Mouse (Mus musculus): ENCODE measurements around the gene Vps54. TPM values are rescaled to one million over a fixed set of nuclear protein-coding genes. Genes with fewer than 3 reads are reported as not detected.

The Vps54 gene
- polyA plus RNA-seq, 1 experiment from 2014 or later, result 22.2 TPM

DNA sequence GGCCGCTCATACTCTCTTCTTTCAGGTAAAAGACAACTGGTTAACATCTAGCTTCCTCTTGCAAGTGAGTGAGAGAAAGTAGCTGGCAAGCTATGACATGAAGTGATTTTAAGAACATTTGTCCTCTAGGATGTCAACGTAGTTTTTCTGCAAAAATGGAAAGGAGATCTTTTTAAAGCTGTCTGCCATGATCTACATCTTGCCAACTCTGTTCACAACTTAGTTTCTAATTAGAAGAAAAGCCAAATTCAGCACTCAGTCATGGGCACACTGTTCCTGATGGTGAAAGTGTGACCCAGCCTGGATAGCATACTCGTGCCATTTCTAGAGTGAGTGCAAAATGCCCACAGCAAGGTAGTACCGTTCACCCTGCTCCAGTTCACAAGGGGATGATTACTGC lies 100.0 kb downstream of the Vps54 start:
- H3K79me2 ChIP-seq (ENCODE audit: inconsistent target), result no peaks in the 10 kb centered on the region
- H3K27ac ChIP-seq, result no peak overlapping the region
- WGBS (ENCODE audit: missing documents), result 97% methylated on average over 4 of the region's 4 CpGs
- peaks cover 14% of the 10 kb centered on the region for H3K36me3 ChIP-seq (ENCODE audit: inconsistent target)
- H3K4me3 ChIP-seq (ENCODE audit: inconsistent target), result no peak overlapping the region

DNA sequence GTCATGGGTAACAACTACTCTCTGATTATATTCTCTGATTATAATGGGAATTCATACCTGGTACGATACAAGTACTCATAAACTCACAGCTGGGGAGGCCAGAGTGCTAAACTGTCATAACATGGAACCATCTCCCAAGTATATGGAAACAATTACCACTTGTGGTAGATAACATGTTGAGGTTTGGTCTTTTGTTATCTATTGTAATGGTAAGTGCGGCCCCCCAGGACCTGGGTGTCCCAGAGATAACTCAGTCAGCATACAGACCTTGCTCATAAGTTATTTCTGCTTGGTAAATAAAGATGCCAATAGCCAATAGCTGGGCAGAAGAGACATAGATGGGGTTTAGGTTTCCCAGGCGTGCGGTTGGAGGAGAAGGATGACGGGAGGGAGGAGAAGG lies 104.4 kb downstream of the Vps54 start:
- peaks cover 22% of the 10 kb centered on the region for H3K36me3 ChIP-seq (ENCODE audit: inconsistent target)
- H3K79me2 ChIP-seq (ENCODE audit: inconsistent target), result no peaks in the 10 kb centered on the region
- 100% methylated on average over 4 of the region's 5 CpGs for WGBS (ENCODE audit: missing documents)
- no peak overlapping the region for H3K4me3 ChIP-seq (ENCODE audit: inconsistent target)
- no peak overlapping the region for H3K27ac ChIP-seq

DNA sequence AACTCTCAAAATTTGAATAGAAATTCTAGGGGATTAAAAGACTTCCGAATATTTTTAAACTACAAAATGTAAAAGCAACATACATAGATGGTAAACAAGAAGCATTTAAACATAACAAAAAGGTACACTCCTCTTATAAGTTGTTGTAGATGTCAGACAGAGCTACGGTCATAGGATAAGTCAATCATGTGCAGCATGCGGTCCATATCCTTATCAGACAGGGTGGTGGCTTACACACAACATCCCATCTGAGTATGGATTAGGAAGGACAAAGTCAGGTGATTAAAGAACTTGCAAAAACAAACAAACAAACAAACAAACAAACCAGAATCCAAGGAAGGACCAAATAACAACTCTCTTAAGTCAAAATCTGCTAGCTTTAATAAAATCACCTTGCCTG lies 106.9 kb downstream of the Vps54 start:
- H3K27ac ChIP-seq, result no peak overlapping the region
- peaks cover 22% of the 10 kb centered on the region for H3K36me3 ChIP-seq (ENCODE audit: inconsistent target)
- no peaks in the 10 kb centered on the region for H3K79me2 ChIP-seq (ENCODE audit: inconsistent target)
- WGBS (ENCODE audit: missing documents), result 97% methylated on average over 3 of the region's 3 CpGs
- no peak overlapping the region for H3K4me3 ChIP-seq (ENCODE audit: inconsistent target)

DNA sequence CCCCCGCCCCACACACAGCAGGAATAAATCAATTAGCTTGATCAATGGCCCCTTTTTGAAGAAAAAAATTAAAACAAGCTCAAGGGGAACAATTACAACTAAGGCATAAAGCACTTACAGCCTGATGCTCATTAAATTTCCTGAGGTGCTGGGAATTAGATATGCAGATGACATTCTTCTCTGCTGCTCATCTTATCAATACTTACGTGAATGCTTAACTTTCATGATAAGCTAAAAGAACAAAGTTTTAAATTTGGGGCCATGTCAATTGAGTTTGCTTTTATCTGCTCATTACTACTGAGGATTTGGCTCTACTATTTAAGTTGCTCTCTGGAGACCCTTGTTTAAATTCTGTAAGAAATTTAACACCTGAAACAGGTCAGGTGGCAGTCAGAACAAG lies 109.8 kb downstream of the Vps54 start:
- no peak overlapping the region for H3K4me3 ChIP-seq (ENCODE audit: inconsistent target)
- H3K79me2 ChIP-seq (ENCODE audit: inconsistent target), result no peaks in the 10 kb centered on the region
- no peak overlapping the region for H3K27ac ChIP-seq
- peaks cover 35% of the 10 kb centered on the region for H3K36me3 ChIP-seq (ENCODE audit: inconsistent target)
- 91% methylated on average over 2 of the region's 2 CpGs for WGBS (ENCODE audit: missing documents)

DNA sequence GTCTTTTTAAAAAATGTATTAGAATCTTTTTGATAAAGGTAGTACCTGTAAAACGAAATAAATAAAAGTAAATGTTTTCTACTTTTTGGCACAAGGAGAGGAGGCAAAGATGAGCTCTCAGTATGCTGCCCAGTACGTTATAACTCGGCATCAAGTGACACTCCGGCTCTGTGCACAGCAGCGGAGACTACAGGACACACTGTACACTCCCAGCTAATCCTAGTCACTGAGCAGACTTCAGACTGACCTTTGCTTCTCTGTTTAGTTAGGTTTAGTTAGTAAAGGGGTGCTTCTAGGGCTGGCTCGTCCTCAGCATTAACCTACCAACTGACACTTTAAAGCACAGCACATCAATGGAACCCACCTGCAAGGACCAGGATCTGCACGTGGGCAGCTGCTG lies 112.2 kb downstream of the Vps54 start:
- H3K36me3 ChIP-seq (ENCODE audit: inconsistent target), result peaks cover 28% of the 10 kb centered on the region
- H3K27ac ChIP-seq, result no peak overlapping the region
- peaks cover 13% of the 10 kb centered on the region; the same call in 1 of the 2 replicates for H3K79me2 ChIP-seq (ENCODE audit: inconsistent target)
- 97% methylated on average over 7 of the region's 7 CpGs for WGBS (ENCODE audit: missing documents)
- H3K4me3 ChIP-seq (ENCODE audit: inconsistent target), result no peak overlapping the region

DNA sequence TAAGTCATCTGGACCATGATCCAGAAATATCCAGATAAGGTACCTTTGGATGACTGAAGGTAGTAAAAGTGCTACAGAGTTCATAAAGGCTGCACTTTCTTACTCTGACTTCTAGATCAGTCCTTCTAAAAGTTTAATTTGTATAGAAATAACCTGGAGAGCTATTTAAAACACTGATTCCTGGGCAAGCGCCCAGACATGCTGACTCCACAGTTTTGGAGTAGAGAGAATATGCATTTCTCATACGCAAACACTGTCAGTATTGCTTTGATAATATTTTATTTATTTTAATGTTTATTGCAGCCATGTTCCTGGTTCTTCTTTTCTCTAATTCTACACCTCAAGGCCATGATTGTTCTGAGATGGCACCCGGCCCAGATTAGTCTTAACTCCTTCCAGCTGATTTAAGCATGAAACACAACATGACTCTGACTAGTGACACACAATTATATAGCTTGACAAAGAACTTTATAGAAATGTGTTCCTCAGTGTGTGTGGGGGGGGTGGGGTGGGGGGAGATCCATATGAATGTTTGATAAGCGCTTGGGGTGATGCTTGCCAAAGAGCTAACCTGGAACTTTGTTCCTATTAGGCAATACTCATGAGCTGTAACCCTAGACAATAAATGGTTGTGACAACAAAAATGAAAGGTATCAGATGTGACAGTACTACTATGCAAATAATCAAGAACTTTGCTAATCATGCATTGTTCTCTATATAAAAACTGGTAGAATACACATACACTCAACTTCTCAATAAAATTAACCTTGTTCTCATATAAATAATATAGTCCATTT lies 124.3 kb downstream of the Vps54 start:
- Histone ChIP-seq H3K79me2 (ENCODE audit: inconsistent target) (peaks cover 100% of the 10 kb centered on the region), H3K36me3 (ENCODE audit: inconsistent target) (no peaks in the 10 kb centered on the region), H3K4me3 (ENCODE audit: inconsistent target) (no peak overlapping the region), H3K27ac (no peak overlapping the region)
- WGBS (ENCODE audit: missing documents), result 100% methylated on average over 4 of the region's 4 CpGs

DNA sequence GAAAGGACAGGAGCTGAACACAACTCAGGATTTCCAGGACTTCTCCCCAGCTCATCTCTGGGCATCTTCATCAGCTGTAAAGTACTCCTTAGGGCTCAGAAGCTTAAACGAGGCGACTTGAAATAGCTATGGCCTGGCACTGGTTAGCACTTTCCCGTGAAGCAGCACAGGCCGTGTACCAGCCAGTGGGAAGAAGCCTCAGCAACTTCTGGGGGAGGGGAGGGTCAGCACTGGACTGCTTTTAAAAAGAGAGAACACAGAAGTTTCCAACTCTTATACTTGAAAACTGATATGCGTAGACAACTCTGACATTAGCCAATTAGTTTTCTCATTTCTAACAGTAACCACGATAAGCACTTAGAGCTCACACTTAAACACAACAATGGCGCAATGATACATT lies 129.4 kb downstream of the Vps54 start:
- H3K27ac ChIP-seq, result no peak overlapping the region
- no peaks in the 10 kb centered on the region for H3K36me3 ChIP-seq (ENCODE audit: inconsistent target)
- H3K79me2 ChIP-seq (ENCODE audit: inconsistent target), result peaks cover 68% of the 10 kb centered on the region
- WGBS (ENCODE audit: missing documents), result 96% methylated on average over 7 of the region's 7 CpGs
- H3K4me3 ChIP-seq (ENCODE audit: inconsistent target), result no peak overlapping the region

DNA sequence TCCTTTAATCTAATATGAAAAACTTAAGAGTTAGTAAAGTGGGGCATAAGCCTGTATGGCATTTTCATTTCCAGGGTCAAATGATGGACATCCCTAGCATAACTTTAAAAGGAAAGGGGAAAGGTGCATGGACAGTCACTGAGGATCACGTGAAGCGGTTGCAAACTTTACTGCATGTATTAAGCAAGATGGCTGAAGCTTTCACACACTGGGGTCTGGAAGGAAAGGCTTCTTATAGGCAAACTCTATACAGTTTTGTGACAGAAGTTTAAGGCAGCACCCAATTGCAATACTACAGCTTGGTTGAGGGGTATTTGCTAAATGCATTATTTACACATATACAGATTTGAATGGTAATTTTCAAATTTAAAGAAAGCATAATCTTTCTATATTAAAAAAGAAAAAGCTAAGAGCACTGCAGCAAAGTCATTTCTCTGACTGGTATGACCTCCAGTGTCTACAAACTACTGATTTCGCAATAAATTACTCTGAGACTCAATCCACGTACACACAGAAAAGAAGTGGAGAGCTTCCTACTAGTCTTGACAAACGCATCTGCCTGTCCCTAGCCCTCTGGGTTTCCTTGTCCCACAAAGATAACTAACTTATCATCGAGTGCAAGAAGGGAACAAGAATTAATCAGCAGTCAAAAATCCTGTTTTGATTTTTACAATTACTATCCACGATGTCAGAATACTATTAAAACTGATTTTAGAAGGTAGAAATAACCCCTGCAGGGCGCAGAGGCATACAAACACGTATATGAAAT lies 130.4 kb downstream of the Vps54 start:
- Histone ChIP-seq H3K79me2 (ENCODE audit: inconsistent target) (peaks cover 58% of the 10 kb centered on the region), H3K27ac (peak overlapping the region; percentile 55), H3K4me3 (ENCODE audit: inconsistent target) (peak overlapping the region; percentile 74), H3K36me3 (ENCODE audit: inconsistent target) (no peaks in the 10 kb centered on the region)
- WGBS (ENCODE audit: missing documents), result 19% methylated on average over 9 of the region's 9 CpGs

DNA sequence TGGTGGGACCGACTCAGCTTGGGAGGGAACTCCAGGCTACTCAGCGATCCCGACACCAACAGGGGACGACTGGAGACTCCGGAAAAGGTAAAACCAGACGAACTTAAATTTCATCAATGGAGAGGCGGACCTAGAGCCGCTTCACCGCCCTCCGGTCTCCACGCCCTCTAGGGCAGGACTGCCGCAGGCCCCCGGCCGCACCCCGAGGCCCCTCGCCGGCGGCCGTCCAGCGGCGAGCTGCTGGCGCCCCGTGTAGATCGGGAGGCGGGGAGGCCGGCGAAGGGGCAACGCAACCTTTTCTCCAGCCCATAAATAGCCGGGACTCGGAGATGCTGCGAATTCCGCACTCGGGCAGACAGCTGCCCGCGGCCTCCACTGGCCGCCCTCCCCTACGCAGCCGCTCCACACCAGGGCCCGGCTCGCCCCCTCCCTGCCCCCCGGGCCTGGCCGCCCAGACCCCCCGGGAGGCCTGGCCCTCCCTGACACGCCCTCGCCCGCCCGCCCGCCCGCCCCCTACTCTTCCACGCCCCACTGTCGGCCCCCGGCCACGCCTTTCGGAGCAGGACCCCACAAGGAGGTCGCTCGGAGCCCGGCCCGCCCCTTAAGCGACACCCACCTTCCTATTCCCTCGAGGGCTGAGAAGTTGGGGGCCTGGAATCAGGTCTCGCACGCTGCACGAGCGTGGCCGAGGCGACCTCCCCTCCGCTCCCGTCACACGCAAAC lies 131.5 kb downstream of the Vps54 start:
- 1% methylated on average over 53 of the region's 69 CpGs for WGBS (ENCODE audit: missing documents)
- peaks cover 47% of the 10 kb centered on the region for H3K79me2 ChIP-seq (ENCODE audit: inconsistent target)
- H3K4me3 ChIP-seq (ENCODE audit: inconsistent target), result peak overlapping the region; percentile 74
- H3K36me3 ChIP-seq (ENCODE audit: inconsistent target), result no peaks in the 10 kb centered on the region
- peak overlapping the region; percentile 55 for H3K27ac ChIP-seq

Other genes with a start within 250 kb of the Vps54 start
- 22.0 to 38.4 TPM (median 25.2 TPM) in 3 replicates for gene Peli1, start 148.0 kb upstream of the Vps54 start, polyA plus RNA-seq (2018)
- 77.9 to 116 TPM (median 101 TPM) in 3 replicates for gene Ugp2, start 131.9 kb downstream of the Vps54 start, polyA plus RNA-seq (2018)